Mouse (Mus musculus): Measurements from ENCODE around the gene Triap1. TPM values are rescaled to one million over a fixed set of nuclear protein-coding genes. Genes with fewer than 3 reads are reported as not detected.
"Not testable (repeated sequence)": the region's sequence is repeated elsewhere in the genome, so short reads cannot be mapped to it uniquely, and the experiment has no call there.

Gene Triap1
- polyA plus RNA-seq, 1 experiment from 2014 or later, result 57.7 TPM

DNA sequence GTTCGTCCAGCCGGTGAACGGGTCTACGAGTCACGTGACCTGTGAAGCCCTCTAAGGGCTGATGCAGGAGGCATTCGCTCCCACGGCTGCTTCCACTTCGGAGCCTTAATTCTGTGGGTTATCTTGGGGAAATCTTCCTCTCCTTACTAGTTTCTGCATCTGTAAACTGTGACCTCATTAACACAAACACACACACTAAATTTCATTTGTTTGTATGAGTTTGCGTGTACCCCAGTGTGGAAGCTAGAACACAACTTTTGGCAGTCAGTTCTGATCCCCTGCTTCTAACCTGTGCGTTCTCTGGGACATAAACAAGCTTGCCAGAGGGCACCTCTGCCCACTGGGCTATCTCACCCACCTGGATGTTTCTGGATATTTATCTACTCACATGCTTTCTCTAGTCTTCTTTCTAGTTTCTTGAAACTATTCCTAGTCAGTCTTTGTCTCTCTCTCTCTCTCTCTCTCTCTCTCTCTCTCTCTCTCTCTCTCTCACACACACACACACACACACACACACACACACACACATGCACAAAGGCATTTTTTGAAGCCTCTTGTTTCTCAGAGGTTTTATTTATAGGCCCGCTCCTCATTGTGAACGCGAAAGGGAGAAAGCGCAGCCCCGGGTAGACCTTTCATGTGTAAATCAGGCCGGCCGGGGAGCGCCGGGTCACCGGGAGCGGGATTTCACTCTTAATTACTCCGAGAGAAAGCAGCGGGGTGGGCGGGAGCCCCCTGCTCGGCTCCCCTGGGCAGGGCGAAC is 32.6 kb downstream of the Triap1 start:
- H3K4me1 ChIP-seq (ENCODE audit: control insufficient read depth, insufficient read depth, low read length), result peaks cover 12% of the 10 kb centered on the region; the same call in 1 of the 2 replicates
- ATAC-seq (ENCODE audit: low FRiP score) (peak; percentile 95), DNase-seq (ENCODE audit: low spot score, missing footprints) (peak; percentile 93)
- no peaks in the 10 kb centered on the region for H3K27me3 ChIP-seq (ENCODE audit: control insufficient read depth, insufficient read depth, low read length)
- no peaks in the 10 kb centered on the region for H3K36me3 ChIP-seq (ENCODE audit: control insufficient read depth, insufficient read depth, low read length)
- WGBS, result 7% methylated on average over 26 of the region's 26 CpGs
- peaks cover 2% of the 10 kb centered on the region; the same call in 1 of the 2 replicates for H3K9me3 ChIP-seq (ENCODE audit: control insufficient read depth, low read length)
- H3K4me2 ChIP-seq, result peak overlapping the region; percentile 40
- peak overlapping the region; percentile 87 for H3K27ac ChIP-seq (ENCODE audit: low read depth, low read length)
- peak overlapping the region; percentile 20 for H3K4me3 ChIP-seq (ENCODE audit: low read depth, low read length)
- peak overlapping the region; percentile 44 for H3K9ac ChIP-seq (ENCODE audit: low read length)

GRCm38 (mm10) chr5:115374204-115374820 is 33.3 kb downstream of the Triap1 start:
- H3K9me3 ChIP-seq (ENCODE audit: control insufficient read depth, low read length), result peaks cover 2% of the 10 kb centered on the region; the same call in 1 of the 2 replicates
- peak overlapping the region; percentile 40 for H3K4me2 ChIP-seq
- H3K36me3 ChIP-seq (ENCODE audit: control insufficient read depth, insufficient read depth, low read length), result no peaks in the 10 kb centered on the region
- no peaks in the 10 kb centered on the region for H3K27me3 ChIP-seq (ENCODE audit: control insufficient read depth, insufficient read depth, low read length)
- peak overlapping the region; percentile 87 for H3K27ac ChIP-seq (ENCODE audit: low read depth, low read length)
- H3K4me3 ChIP-seq (ENCODE audit: low read depth, low read length), result peak overlapping the region; percentile 20
- DNase-seq (ENCODE audit: low spot score, missing footprints) (peak; percentile 96), ATAC-seq (ENCODE audit: low FRiP score) (no peak; the same call in 1 of the 2 replicates)
- 10% methylated on average over 11 of the region's 11 CpGs for WGBS
- peak overlapping the region; percentile 44 for H3K9ac ChIP-seq (ENCODE audit: low read length)
- peaks cover 12% of the 10 kb centered on the region; the same call in 1 of the 2 replicates for H3K4me1 ChIP-seq (ENCODE audit: control insufficient read depth, insufficient read depth, low read length)

GRCm38 (mm10) chr5:115375436-115375835 is 34.4 kb downstream of the Triap1 start:
- ATAC-seq (ENCODE audit: low FRiP score) (no peak), DNase-seq (ENCODE audit: low spot score, missing footprints) (peak; percentile 81)
- no peak overlapping the region for H3K4me3 ChIP-seq (ENCODE audit: low read depth, low read length)
- no peak overlapping the region for H3K27ac ChIP-seq (ENCODE audit: low read depth, low read length)
- 89% methylated on average over 2 of the region's 2 CpGs for WGBS
- H3K4me1 ChIP-seq (ENCODE audit: control insufficient read depth, insufficient read depth, low read length), result peaks cover 12% of the 10 kb centered on the region; the same call in 1 of the 2 replicates
- no peaks in the 10 kb centered on the region for H3K36me3 ChIP-seq (ENCODE audit: control insufficient read depth, insufficient read depth, low read length)
- H3K27me3 ChIP-seq (ENCODE audit: control insufficient read depth, insufficient read depth, low read length), result no peaks in the 10 kb centered on the region
- no peak overlapping the region for H3K4me2 ChIP-seq
- H3K9me3 ChIP-seq (ENCODE audit: control insufficient read depth, low read length), result peaks cover 2% of the 10 kb centered on the region; the same call in 1 of the 2 replicates
- H3K9ac ChIP-seq (ENCODE audit: low read length), result no peak overlapping the region

GRCm38 (mm10) chr5:115378882-115379281 is 37.9 kb downstream of the Triap1 start:
- not testable (repeated sequence) for H3K4me3 ChIP-seq (ENCODE audit: low read depth, low read length); H3K9me3 ChIP-seq (ENCODE audit: control insufficient read depth, low read length); H3K4me1 ChIP-seq (ENCODE audit: control insufficient read depth, insufficient read depth, low read length); DNase-seq (ENCODE audit: low spot score, missing footprints); ATAC-seq (ENCODE audit: low FRiP score); H3K36me3 ChIP-seq (ENCODE audit: control insufficient read depth, insufficient read depth, low read length); H3K4me2 ChIP-seq; H3K27ac ChIP-seq (ENCODE audit: low read depth, low read length); H3K27me3 ChIP-seq (ENCODE audit: control insufficient read depth, insufficient read depth, low read length); H3K9ac ChIP-seq (ENCODE audit: low read length)
- 90% methylated on average over 2 of the region's 2 CpGs for WGBS

DNA sequence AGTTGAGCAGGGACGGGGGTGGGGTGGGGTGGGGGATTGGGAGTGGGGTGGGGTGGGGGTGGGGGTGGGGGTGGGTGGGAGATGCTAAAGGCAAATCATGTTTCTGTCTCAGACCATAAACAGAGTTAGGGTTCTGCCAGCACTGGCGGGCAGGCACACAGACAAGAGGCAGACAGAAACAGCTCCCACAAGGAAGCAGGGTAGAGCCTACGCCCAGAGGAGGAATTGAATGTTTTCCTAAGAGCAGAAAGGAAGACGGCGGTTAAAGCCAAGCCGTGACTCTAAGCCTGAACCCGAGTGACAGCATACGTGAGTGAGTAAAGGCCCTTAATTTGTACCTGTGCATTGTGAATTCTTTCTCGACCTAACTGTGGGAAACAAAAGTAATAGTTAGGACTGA is 50.9 kb downstream of the Triap1 start:
- Histone ChIP-seq H3K9ac (ENCODE audit: low read length) (no peak overlapping the region), H3K27ac (ENCODE audit: low read depth, low read length) (no peak overlapping the region; the same call in 1 of the 2 replicates)
- ATAC-seq (ENCODE audit: low FRiP score), result no peak

GRCm38 (mm10) chr5:115392969-115393368 is 51.9 kb downstream of the Triap1 start:
- Histone ChIP-seq H3K27me3 (ENCODE audit: control insufficient read depth, insufficient read depth, low read length) (no peaks in the 10 kb centered on the region), H3K4me3 (ENCODE audit: low read depth, low read length) (no peak overlapping the region), H3K9ac (ENCODE audit: low read length) (no peak overlapping the region), H3K36me3 (ENCODE audit: control insufficient read depth, insufficient read depth, low read length) (no peaks in the 10 kb centered on the region), H3K4me2 (no peak overlapping the region), H3K9me3 (ENCODE audit: control insufficient read depth, low read length) (no peaks in the 10 kb centered on the region), H3K4me1 (ENCODE audit: control insufficient read depth, insufficient read depth, low read length) (peaks cover 29% of the 10 kb centered on the region), H3K27ac (ENCODE audit: low read depth, low read length) (no peak overlapping the region)
- ATAC-seq (ENCODE audit: low FRiP score) (no peak), DNase-seq (ENCODE audit: low spot score, missing footprints) (no peak)
- 96% methylated on average over 1 of the region's 1 CpGs for WGBS

More for the DNA sequence above, 50.9 kb downstream of the Triap1 start:
- peaks cover 19% of the 10 kb centered on the region for H3K4me1 ChIP-seq (ENCODE audit: control insufficient read depth, insufficient read depth, low read length)
- WGBS, result 32% methylated on average over 9 of the region's 9 CpGs
- no peak for DNase-seq (ENCODE audit: low spot score, missing footprints)
- no peaks in the 10 kb centered on the region for H3K27me3 ChIP-seq (ENCODE audit: control insufficient read depth, insufficient read depth, low read length)
- no peaks in the 10 kb centered on the region for H3K9me3 ChIP-seq (ENCODE audit: control insufficient read depth, low read length)
- no peak overlapping the region for H3K4me3 ChIP-seq (ENCODE audit: low read depth, low read length)
- H3K36me3 ChIP-seq (ENCODE audit: control insufficient read depth, insufficient read depth, low read length), result no peaks in the 10 kb centered on the region
- no peak overlapping the region for H3K4me2 ChIP-seq

Other genes starting within 250 kb of the Triap1 start
- 23.2 and 26.6 TPM in 2 replicates for gene Gm10401, start 242.9 kb upstream of the Triap1 start, polyA plus RNA-seq (2014; fragmentation: Nextera tagmentation; extraction: Ambion mirVana)
- gene Acads, start 221.9 kb upstream of the Triap1 start, polyA plus RNA-seq (2014; fragmentation: Nextera tagmentation; extraction: Ambion mirVana), result 21.6 and 23.5 TPM in 2 replicates
- gene Unc119b, start 206.2 kb upstream of the Triap1 start, polyA plus RNA-seq (2014; fragmentation: Nextera tagmentation; extraction: Ambion mirVana), result 55.1 and 64.6 TPM in 2 replicates
- 30.0 and 37.3 TPM in 2 replicates for gene Mlec, start 183.0 kb upstream of the Triap1 start, polyA plus RNA-seq (2014; fragmentation: Nextera tagmentation; extraction: Ambion mirVana)
- gene Cabp1, start 146.8 kb upstream of the Triap1 start, polyA plus RNA-seq (2014; fragmentation: Nextera tagmentation; extraction: Ambion mirVana), result 1.1 and 2.3 TPM in 2 replicates
- gene Pop5, start 105.4 kb upstream of the Triap1 start, polyA plus RNA-seq (2014; fragmentation: Nextera tagmentation; extraction: Ambion mirVana), result 91.0 and 98.7 TPM in 2 replicates
- 84.6 and 85.0 TPM in 2 replicates for gene Rnf10, start 68.3 kb upstream of the Triap1 start, polyA plus RNA-seq (2014; fragmentation: Nextera tagmentation; extraction: Ambion mirVana)
- 58.6 and 59.1 TPM in 2 replicates for gene Coq5, start 61.6 kb upstream of the Triap1 start, polyA plus RNA-seq (2014; fragmentation: Nextera tagmentation; extraction: Ambion mirVana)
- gene Dynll1, start 40.2 kb upstream of the Triap1 start, polyA plus RNA-seq (2014; fragmentation: Nextera tagmentation; extraction: Ambion mirVana), result 1,577 and 1,606 TPM in 2 replicates
- 362 and 376 TPM in 2 replicates for gene Srsf9, start 14.0 kb upstream of the Triap1 start, polyA plus RNA-seq (2014; fragmentation: Nextera tagmentation; extraction: Ambion mirVana)
- 43.5 and 46.8 TPM in 2 replicates for gene Gatc, start within 50 bp of the Triap1 start, polyA plus RNA-seq (2014; fragmentation: Nextera tagmentation; extraction: Ambion mirVana)
- 745 and 840 TPM in 2 replicates for gene Cox6a1, start 7.8 kb downstream of the Triap1 start, polyA plus RNA-seq (2014; fragmentation: Nextera tagmentation; extraction: Ambion mirVana)
- gene Msi1, start 88.4 kb downstream of the Triap1 start, polyA plus RNA-seq (2014; fragmentation: Nextera tagmentation; extraction: Ambion mirVana), result 199 and 227 TPM in 2 replicates
- not detected in 2 replicates for gene Pla2g1b, start 125.0 kb downstream of the Triap1 start, polyA plus RNA-seq (2014; fragmentation: Nextera tagmentation; extraction: Ambion mirVana)
- gene Sirt4, start 143.5 kb downstream of the Triap1 start, polyA plus RNA-seq (2014; fragmentation: Nextera tagmentation; extraction: Ambion mirVana), result 16.2 and 18.9 TPM in 2 replicates
- gene Pxn, start 165.5 kb downstream of the Triap1 start, polyA plus RNA-seq (2014; fragmentation: Nextera tagmentation; extraction: Ambion mirVana), result 7.3 and 7.7 TPM in 2 replicates
- gene Rplp0, start 218.2 kb downstream of the Triap1 start, polyA plus RNA-seq (2014; fragmentation: Nextera tagmentation; extraction: Ambion mirVana), result 1,161 and 1,182 TPM in 2 replicates
- 27.6 and 32.2 TPM in 2 replicates for gene Gcn1l1, start 224.0 kb downstream of the Triap1 start, polyA plus RNA-seq (2014; fragmentation: Nextera tagmentation; extraction: Ambion mirVana)

All from midbrain, embryonic 11.5 days (tissue).